Mouse (Mus musculus) embryonic fibroblast, embryonic 13.5 days (primary cell): Measurements from ENCODE around the gene Gabarap.

Experiments
- CTCF ChIP-seq: IDR thresholded peaks from 2 replicates; pipeline ENCODE4 v1.5.1; 2011; ENCODE audit warnings: mild to moderate bottlenecking, control low read depth, low read length, moderate library complexity, borderline replicate concordance; ENCODE audit not compliant: insufficient read depth
- POLR2A ChIP-seq: IDR thresholded peaks from 2 replicates; pipeline ENCODE4 v1.6.1; 2011; ENCODE audit warnings: low read depth, mild to moderate bottlenecking, control low read depth, low read length, moderate library complexity

DNA sequence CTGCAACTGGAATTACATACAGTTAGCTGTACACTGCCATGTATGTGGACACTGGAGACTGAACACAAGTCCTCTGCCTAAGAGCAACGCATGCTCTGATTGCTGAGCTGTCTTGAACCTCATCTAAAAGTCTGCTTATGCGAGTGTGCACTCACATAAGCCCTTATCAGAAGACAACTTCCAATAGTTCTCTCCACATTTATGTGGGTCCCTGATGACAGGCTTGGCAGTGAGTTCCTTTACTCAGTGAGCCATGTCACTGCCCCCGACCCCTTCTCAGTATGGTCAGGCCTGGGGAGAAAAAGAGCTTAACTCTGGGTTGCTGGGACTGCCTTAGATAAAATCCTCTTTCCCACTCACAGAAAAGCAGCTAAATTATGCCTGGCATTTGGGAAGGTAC, 25.7 kb downstream of the Gabarap start, which contains the start of gene Dlg4:
- TF ChIP-seq CTCF (no peak), POLR2A (no peak)
